Mouse (Mus musculus) heart, postnatal 36 days (tissue): ENCODE measurements around the gene Dnajc5. TPM values are rescaled to one million over a fixed set of nuclear protein-coding genes. Genes with fewer than 3 reads are reported as not detected.

Source experiments
- DNase-seq, 2 experiments: peaks; one replicate each; pipeline ENCODE4 v3.0.0; 2021 to 2022
- intact Hi-C: fragments of 180-260 bp; cut with DNase I; formaldehyde crosslinking; loops from one replicate; pipeline ENCODE4 v1.15.1; 2025
- microRNA-seq, 2 experiments: library from miRNA; unstranded; fragments of <30 nt; microRNA quantifications; one replicate each; pipeline ENCODE4 v1.2.0; 2021; ENCODE audit warnings: borderline number of aligned reads in 2 of 2
- total RNA-seq, 2 experiments: library from RNA; stranded (reverse); gene quantifications; 2 replicates each; pipeline ENCODE4 v1.2.3; 2021

The Dnajc5 gene
- total RNA-seq, 2 experiments from 2014 or later: 58.4 to 68.6 TPM

GRCm38 (mm10) chr2:181600828-181601750, 80.8 kb downstream of the Dnajc5 start:
- intact Hi-C loops: no loop called here
- DNase-seq: peak; percentile 94 to 95

GRCm38 (mm10) chr2:181601751-181602145, 81.5 kb downstream of the Dnajc5 start:
- DNase-seq: no peak

GRCm38 (mm10) chr2:181602367-181602766, 82.1 kb downstream of the Dnajc5 start:
- DNase-seq: no peak
- intact Hi-C loops: no loop called here

More at GRCm38 (mm10) chr2:181601751-181602145, 81.5 kb downstream of the Dnajc5 start:
- intact Hi-C loops: no loop called here

Small RNA genes lying within 50 kb of the gene (microRNA-seq; reads per million reads assigned to microRNA genes)
- 0 reads per million in 2 experiments for gene Mir7006

Other genes starting within 250 kb of the Dnajc5 start
- gene Gmeb2, start 232.4 kb upstream of the Dnajc5 start, total RNA-seq: 1 to 10 TPM; 9.0 to 9.6 TPM
- under 1 TPM; 0.38 to 0.53 TPM for gene Stmn3, start 206.0 kb upstream of the Dnajc5 start, total RNA-seq
- 10 to 100 TPM in 1 of 2 experiments, 1 to 10 TPM in 1; 9.3 to 10.1 TPM for gene Rtel1, start 200.7 kb upstream of the Dnajc5 start, total RNA-seq
- 10 to 100 TPM; 17.6 to 22.3 TPM for gene Zgpat, start 155.6 kb upstream of the Dnajc5 start, total RNA-seq
- gene Arfrp1, start 155.1 kb upstream of the Dnajc5 start, total RNA-seq: 10 to 100 TPM; 52.2 to 55.4 TPM
- 1 to 10 TPM; 5.1 to 6.7 TPM for gene Lime1, start 140.4 kb upstream of the Dnajc5 start, total RNA-seq
- gene Zbtb46, start 61.1 kb upstream of the Dnajc5 start, total RNA-seq: 10 to 100 TPM; 12.4 to 12.9 TPM
- not detected for gene Abhd16b, start 27.3 kb upstream of the Dnajc5 start, total RNA-seq
- 10 to 100 TPM; 62.9 to 67.7 TPM for gene Tpd52l2, start 23.3 kb upstream of the Dnajc5 start, total RNA-seq
- gene Uckl1, start 64.4 kb downstream of the Dnajc5 start, total RNA-seq: 10 to 100 TPM; 36.6 to 47.4 TPM
- 10 to 100 TPM; 36.0 to 38.3 TPM for gene Prpf6, start 71.4 kb downstream of the Dnajc5 start, total RNA-seq
- gene Zfp512b, start 72.3 kb downstream of the Dnajc5 start, total RNA-seq: 10 to 100 TPM; 16.6 to 18.0 TPM
- 1 to 10 TPM; 2.3 to 2.4 TPM for gene Samd10, start 78.7 kb downstream of the Dnajc5 start, total RNA-seq
- not detected for gene Gm29797, start 136.5 kb downstream of the Dnajc5 start, total RNA-seq
- gene Sox18, start 151.2 kb downstream of the Dnajc5 start, total RNA-seq: 10 to 100 TPM; 34.4 to 64.4 TPM
- 1 to 10 TPM; 6.1 to 7.3 TPM for gene Tcea2, start 159.8 kb downstream of the Dnajc5 start, total RNA-seq
- gene Rgs19, start 173.5 kb downstream of the Dnajc5 start, total RNA-seq: 1 to 10 TPM; 5.7 to 7.2 TPM
- gene Lkaaear1, start 178.0 kb downstream of the Dnajc5 start, total RNA-seq: not detected
- gene Oprl1, start 194.5 kb downstream of the Dnajc5 start, total RNA-seq: not detected
- not detected for gene Myt1, start 242.8 kb downstream of the Dnajc5 start, total RNA-seq